Mouse (Mus musculus): ENCODE data around the gene Ppp1r16b.

DNA sequence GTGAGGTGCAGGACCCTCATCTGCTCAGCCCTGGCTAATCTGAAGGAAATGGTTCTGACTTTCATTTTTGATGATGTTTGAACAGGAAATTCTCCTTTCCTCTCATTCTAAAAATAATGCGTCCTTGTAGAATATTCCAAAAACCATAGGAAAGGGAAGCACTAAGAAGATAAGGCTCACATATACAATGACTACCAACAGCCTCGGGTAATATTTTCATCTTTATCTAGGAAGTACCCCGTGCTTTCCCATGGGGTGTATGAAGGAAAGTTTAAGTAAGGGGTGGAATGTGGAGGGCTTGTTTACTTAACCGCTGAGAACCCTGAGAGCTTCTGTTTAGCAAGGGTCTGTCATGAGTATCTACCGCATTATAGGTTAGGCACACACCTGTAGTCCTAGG is 37.0 kb downstream of the Ppp1r16b start:
- TF ChIP-seq CTCF (IDR thresholded peaks at IDR 0.05; ENCODE audit: borderline replicate concordance, control insufficient read depth, extremely low read depth, insufficient read depth, low read length, poor library complexity): no peak
- no peak for TF ChIP-seq POLR2A (IDR thresholded peaks at IDR 0.05; ENCODE audit: control insufficient read depth, extremely low read depth, insufficient read depth, low read length, poor library complexity)
